Mouse (Mus musculus) megakaryocyte, embryonic 14.5 days (primary cell): ENCODE measurements at regions not wholly inside any gene's neighbourhood (a gene's known extent, or its start where the extent isn't known, plus 50 kb on each side); places are given as distances from the start of the nearest gene placed in this dataset.

Experiments used
- FLI1 ChIP-seq: IDR thresholded peaks from 2 replicates; pipeline ENCODE4 v1.6.1; 2012; ENCODE audit warnings: low read length, inconsistent platforms, mixed read lengths
- GATA1 ChIP-seq: IDR thresholded peaks from 3 replicates; pipeline ENCODE4 v1.6.1; 2012; ENCODE audit warnings: mixed read lengths, low read length, inconsistent platforms, borderline replicate concordance

DNA sequence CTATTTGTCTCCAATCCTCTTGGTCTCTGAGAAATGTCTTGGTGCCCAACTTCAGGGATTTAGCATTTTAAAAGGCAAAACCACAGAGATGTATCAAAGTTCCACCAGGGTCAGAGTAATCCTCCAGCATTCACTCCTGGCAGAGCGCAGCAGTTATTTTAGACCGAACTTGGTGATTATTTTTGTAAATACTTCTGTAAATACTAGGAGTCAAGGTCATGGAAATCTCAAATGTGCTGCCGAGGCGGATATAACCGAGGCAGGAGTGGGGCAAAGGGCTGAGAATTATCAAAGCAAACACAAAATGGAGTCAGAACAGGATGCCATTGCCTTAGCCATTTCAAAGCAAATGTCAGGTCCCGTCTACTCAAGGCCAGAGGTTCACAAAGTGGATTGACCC is 105.2 kb downstream of the Nucb2 start:
- TF ChIP-seq GATA1 (no peak), FLI1 (no peak)
